Mouse (Mus musculus) urinary bladder, postnatal 36 days (tissue): ENCODE measurements around the gene Snx17.
A peak's percentile ranks its signal among the peaks of the same experiment; 100 is the strongest.

Experiments used
- DNase-seq, 2 experiments: peaks; one replicate each; pipeline ENCODE4 v3.0.0; 2022; ENCODE audit warnings: low spot score in 2 of 2, mixed read lengths in 1 of 2

The Snx17 gene

DNA sequence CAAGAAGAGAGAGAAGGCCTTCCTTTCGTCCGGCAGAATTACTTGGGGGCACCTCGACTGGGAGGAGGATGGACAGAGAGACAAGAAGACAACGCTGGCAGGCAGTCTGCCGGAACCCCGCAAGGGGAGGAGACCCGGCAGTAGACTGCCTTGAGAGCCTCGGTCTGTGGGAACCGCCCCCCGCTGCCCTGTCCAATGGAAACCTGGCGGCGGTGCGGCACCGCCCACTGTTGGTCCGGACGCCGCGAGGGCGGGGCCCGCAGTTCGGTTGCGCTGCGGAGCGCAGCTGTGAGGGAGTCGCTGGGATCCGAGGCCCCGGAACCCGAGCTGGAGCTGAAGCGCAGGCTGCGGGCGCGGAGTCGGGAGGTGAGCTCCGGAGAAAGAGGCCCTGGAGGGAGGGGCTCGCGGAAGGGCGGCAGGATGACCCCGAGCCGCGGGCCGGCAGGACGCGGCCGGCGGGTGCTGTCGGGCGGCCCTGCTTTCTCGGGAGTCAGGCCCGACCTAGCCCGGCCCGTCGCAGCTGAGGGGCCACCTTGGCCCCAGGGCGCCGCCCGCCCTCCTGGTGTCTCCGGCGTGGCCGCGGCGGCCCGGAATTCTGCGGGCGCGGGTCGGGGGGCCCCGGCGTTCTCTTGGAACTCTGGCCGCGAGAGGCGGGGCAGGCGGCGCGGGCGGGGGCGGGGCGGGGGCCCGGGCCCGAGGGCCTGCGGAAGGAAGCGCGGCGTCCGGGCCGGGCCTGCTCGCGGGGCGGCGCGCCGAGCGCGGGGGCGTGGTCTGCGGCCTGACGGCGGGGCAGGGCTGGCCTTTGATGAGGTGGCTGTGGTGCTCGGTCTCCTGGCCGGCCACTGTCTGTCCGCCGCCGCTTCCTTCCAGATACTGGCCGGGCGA is 47.9 kb downstream of the Snx17 start, which contains the start of the genes Nrbp1 and Gm9970:
Gene Nrbp1, plus strand, starts transcription at position 228 of the 885 bp plus-strand sequence.
Gene Gm9970, minus strand, starts transcription at position 596 of the 885 bp plus-strand sequence.
- peak; percentile 90 to 95 for DNase-seq

DNA sequence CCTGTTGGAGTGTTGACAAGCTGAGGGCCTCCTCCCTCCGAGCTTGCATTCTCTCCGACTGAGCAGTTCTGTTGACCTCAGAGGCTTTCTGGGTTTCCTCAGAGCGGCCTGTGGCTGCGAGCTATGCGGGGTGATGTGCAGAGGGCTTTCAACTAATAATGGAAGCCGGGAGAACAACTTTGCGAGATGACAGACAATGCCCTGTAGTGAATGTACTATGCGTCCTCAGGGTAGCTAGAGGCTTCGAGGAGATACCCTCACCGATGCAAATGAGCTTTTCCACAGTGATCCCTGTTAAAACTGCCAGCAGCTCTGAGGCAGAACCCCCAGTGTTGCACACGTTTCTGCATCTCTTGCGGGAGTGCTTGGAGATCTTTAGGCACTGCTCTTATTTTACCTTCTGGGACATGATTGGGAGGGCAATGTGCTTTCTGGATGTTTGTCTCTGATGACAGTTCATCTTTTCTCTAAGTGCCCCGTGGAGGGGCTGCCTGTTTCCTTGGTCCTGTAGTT is 48.6 kb downstream of the Snx17 start:
- no peak for DNase-seq

DNA sequence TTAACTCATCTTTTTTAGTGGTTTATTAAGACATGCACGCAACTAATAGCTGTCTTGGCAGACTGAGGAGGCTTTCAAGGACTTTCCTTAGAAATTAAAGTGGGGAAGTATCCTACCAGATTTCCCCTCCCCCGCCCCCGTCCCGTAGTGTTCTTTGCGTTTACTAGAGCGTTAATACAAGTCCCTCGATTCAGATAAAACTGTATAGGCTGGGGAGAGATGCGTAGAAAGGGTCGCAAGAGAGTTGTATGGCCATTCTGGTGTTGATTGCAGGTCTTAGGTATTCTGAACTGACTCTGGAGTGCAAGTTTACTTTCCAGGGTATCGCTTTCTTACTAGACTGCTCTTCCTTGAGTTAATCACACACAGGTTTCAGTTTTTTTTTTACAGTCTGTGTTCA is 49.2 kb downstream of the Snx17 start:
- DNase-seq: no peak
